Mouse (Mus musculus) regulatory T cell (primary cell): Measurements from ENCODE around the gene Tk2.

Experiments
- in situ Hi-C: fragments of 300-600 bp; cut with MboI, MseI; formaldehyde crosslinking; loops from one replicate; pipeline ENCODE4 v1.15.1; 2025; ENCODE audit warnings: high pct_unique_total_duplicates

Gene Tk2

GRCm38 (mm10) chr8:104227048-104227447 lies 21.3 kb downstream of the Tk2 start:
- in situ Hi-C loops = no loop called here

- in situ Hi-C loops = loop anchor here (5.0 kb wide), 1 partner anchor 78 kb away; no protein-coding TSS in a partner anchor
Observed at GRCm38 (mm10) chr8:104219806-104220205, 28.6 kb downstream of the Tk2 start.

- in situ Hi-C loops = loop anchor here (5.0 kb wide), 1 partner anchor 77 kb away; no protein-coding TSS in a partner anchor
Observed at GRCm38 (mm10) chr8:104219079-104219478, 29.3 kb downstream of the Tk2 start.

GRCm38 (mm10) chr8:104217601-104218000 lies 30.8 kb downstream of the Tk2 start:
- in situ Hi-C loops = loop anchor here (5.0 kb wide), 1 partner anchor 75 kb away; no protein-coding TSS in a partner anchor

- in situ Hi-C loops = no loop called here
Observed at GRCm38 (mm10) chr8:104205292-104205691, 43.1 kb downstream of the Tk2 start.

GRCm38 (mm10) chr8:104202320-104202719 lies 46.0 kb downstream of the Tk2 start:
- in situ Hi-C loops = no loop called here

GRCm38 (mm10) chr8:104201622-104202021 lies 46.7 kb downstream of the Tk2 start:
- in situ Hi-C loops = no loop called here

GRCm38 (mm10) chr8:104199802-104200201 lies 48.6 kb downstream of the Tk2 start:
- in situ Hi-C loops = no loop called here

- in situ Hi-C loops = no loop called here
Observed at GRCm38 (mm10) chr8:104191496-104191895, 56.9 kb downstream of the Tk2 start.

GRCm38 (mm10) chr8:104190777-104191468 lies 57.4 kb downstream of the Tk2 start:
- in situ Hi-C loops = no loop called here

- in situ Hi-C loops = no loop called here
Observed at GRCm38 (mm10) chr8:104188459-104188858, 59.9 kb downstream of the Tk2 start.

- in situ Hi-C loops = no loop called here
Observed at GRCm38 (mm10) chr8:104187622-104188021, 60.7 kb downstream of the Tk2 start.

- in situ Hi-C loops = no loop called here
Observed at GRCm38 (mm10) chr8:104186827-104187226, 61.5 kb downstream of the Tk2 start.

GRCm38 (mm10) chr8:104184905-104185304 lies 63.5 kb downstream of the Tk2 start:
- in situ Hi-C loops = no loop called here

GRCm38 (mm10) chr8:104177054-104177453 lies 71.3 kb downstream of the Tk2 start:
- in situ Hi-C loops = no loop called here
